Mouse (Mus musculus): Measurements from ENCODE around the gene Slx4ip.

The Slx4ip gene

GRCm38 (mm10) chr2:137067479-137068110 lies 176.6 kb downstream of the Slx4ip start:
- DNase-seq (ENCODE audit: low spot score) = no peak

- no peak for DNase-seq (ENCODE audit: low spot score)
These were observed 182.7 kb downstream of the Slx4ip start for GRCm38 (mm10) chr2:137073473-137074312.

- no peak for DNase-seq (ENCODE audit: low spot score)
These were observed 183.2 kb downstream of the Slx4ip start for GRCm38 (mm10) chr2:137074313-137074620.

GRCm38 (mm10) chr2:137078771-137079170 lies 187.8 kb downstream of the Slx4ip start:
- no peak for DNase-seq (ENCODE audit: low spot score)

- no peak for DNase-seq (ENCODE audit: low spot score)
These were observed 188.8 kb downstream of the Slx4ip start for GRCm38 (mm10) chr2:137079721-137080320.

- no peak for DNase-seq (ENCODE audit: low spot score)
These were observed 189.4 kb downstream of the Slx4ip start for GRCm38 (mm10) chr2:137080468-137080867.

- DNase-seq (ENCODE audit: low spot score) = no peak
These were observed 190.0 kb downstream of the Slx4ip start for GRCm38 (mm10) chr2:137081001-137081400.

GRCm38 (mm10) chr2:137082896-137083620 lies 192.0 kb downstream of the Slx4ip start:
- DNase-seq (ENCODE audit: low spot score) = no peak

- no peak for DNase-seq (ENCODE audit: low spot score)
These were observed 194.2 kb downstream of the Slx4ip start for GRCm38 (mm10) chr2:137085257-137085656.

- no peak for DNase-seq (ENCODE audit: low spot score)
These were observed 195.8 kb downstream of the Slx4ip start for GRCm38 (mm10) chr2:137086621-137087395.

GRCm38 (mm10) chr2:137087705-137088104 lies 196.7 kb downstream of the Slx4ip start:
- DNase-seq (ENCODE audit: low spot score) = no peak

GRCm38 (mm10) chr2:137091766-137092522 lies 200.9 kb downstream of the Slx4ip start:
- no peak for DNase-seq (ENCODE audit: low spot score)

- DNase-seq (ENCODE audit: low spot score) = no peak
These were observed 201.7 kb downstream of the Slx4ip start for GRCm38 (mm10) chr2:137092523-137093297.

- no peak for DNase-seq (ENCODE audit: low spot score)
These were observed 202.2 kb downstream of the Slx4ip start for GRCm38 (mm10) chr2:137093298-137093630.

GRCm38 (mm10) chr2:137094301-137094700 lies 203.3 kb downstream of the Slx4ip start:
- no peak for DNase-seq (ENCODE audit: low spot score)

- DNase-seq (ENCODE audit: low spot score) = no peak
These were observed 206.0 kb downstream of the Slx4ip start for GRCm38 (mm10) chr2:137096981-137097460.

GRCm38 (mm10) chr2:137098269-137099035 lies 207.4 kb downstream of the Slx4ip start:
- peak; percentile 34 for DNase-seq (ENCODE audit: low spot score)

GRCm38 (mm10) chr2:137099211-137099734 lies 208.3 kb downstream of the Slx4ip start:
- DNase-seq (ENCODE audit: low spot score) = no peak

GRCm38 (mm10) chr2:137101074-137101473 lies 210.1 kb downstream of the Slx4ip start:
- DNase-seq (ENCODE audit: low spot score) = no peak
